Mouse (Mus musculus) neural tube, embryonic 13.5 days (tissue): ENCODE data around the gene Zfp653. TPM values are rescaled to one million over a fixed set of nuclear protein-coding genes. Genes with fewer than 3 reads are reported as not detected.
A peak's percentile ranks its signal among the peaks of the same experiment; 100 is the strongest.

ENCODE experiments used
- ATAC-seq: fragments of 200-750 bp; cut with Nextera tagmentation; 2 replicates; pipeline ENCODE4 v1.8.0; 2017; ENCODE audit warnings: low read depth, mild to moderate bottlenecking, moderate TSS enrichment, moderate library complexity
- H3K27ac ChIP-seq: fragments of 300-500 bp; sonication (generic); replicated peaks from 2 replicates; pipeline ENCODE4 v1.5.1; 2015; ENCODE audit warnings: moderate library complexity, mild to moderate bottlenecking, inconsistent platforms
- H3K27me3 ChIP-seq: fragments of 300-500 bp; sonication (generic); 2 replicates; pipeline ENCODE4 v1.6.1; 2015; ENCODE audit warnings: mild to moderate bottlenecking, inconsistent platforms
- H3K36me3 ChIP-seq: fragments of 300-500 bp; sonication (generic); 2 replicates; pipeline ENCODE4 v1.6.1; 2015; ENCODE audit warnings: mild to moderate bottlenecking, inconsistent platforms
- H3K4me1 ChIP-seq: fragments of 300-500 bp; sonication (generic); replicated peaks from 2 replicates; pipeline ENCODE4 v1.6.1; 2015; ENCODE audit warnings: inconsistent platforms
- H3K4me2 ChIP-seq: fragments of 300-500 bp; sonication (generic); 2 replicates; pipeline ENCODE4 v1.6.1; 2015; ENCODE audit warnings: inconsistent platforms, mild to moderate bottlenecking, moderate library complexity
- H3K4me3 ChIP-seq: fragments of 300-500 bp; sonication (generic); 2 replicates; pipeline ENCODE4 v1.5.1; 2015; ENCODE audit warnings: mild to moderate bottlenecking, inconsistent platforms
- H3K9ac ChIP-seq: fragments of 300-500 bp; sonication (generic); 2 replicates; pipeline ENCODE4 v1.6.1; 2015; ENCODE audit warnings: moderate library complexity, mild to moderate bottlenecking, inconsistent platforms
- H3K9me3 ChIP-seq: fragments of 300-500 bp; sonication (generic); 2 replicates; pipeline ENCODE4 v1.6.1; 2016; ENCODE audit warnings: inconsistent platforms
- WGBS: fragments of 180-500 bp; shearing (Covaris S2); methylation state at CpG from one replicate; pipeline ENCODE4 v1.1.7; 2015; 5-methylcytosine and 5-hydroxymethylcytosine counted together
- polyA plus RNA-seq: library from polyadenylated mRNA; unstranded; fragments of >200 nt; fragmentation: Nextera tagmentation; extraction: Ambion mirVana; gene quantifications from 2 replicates; pipeline ENCODE4 v1.2.1, GENCODE M21; 2015

Zfp653 gene
- polyA plus RNA-seq = 16.5 and 16.6 TPM in 2 replicates

DNA sequence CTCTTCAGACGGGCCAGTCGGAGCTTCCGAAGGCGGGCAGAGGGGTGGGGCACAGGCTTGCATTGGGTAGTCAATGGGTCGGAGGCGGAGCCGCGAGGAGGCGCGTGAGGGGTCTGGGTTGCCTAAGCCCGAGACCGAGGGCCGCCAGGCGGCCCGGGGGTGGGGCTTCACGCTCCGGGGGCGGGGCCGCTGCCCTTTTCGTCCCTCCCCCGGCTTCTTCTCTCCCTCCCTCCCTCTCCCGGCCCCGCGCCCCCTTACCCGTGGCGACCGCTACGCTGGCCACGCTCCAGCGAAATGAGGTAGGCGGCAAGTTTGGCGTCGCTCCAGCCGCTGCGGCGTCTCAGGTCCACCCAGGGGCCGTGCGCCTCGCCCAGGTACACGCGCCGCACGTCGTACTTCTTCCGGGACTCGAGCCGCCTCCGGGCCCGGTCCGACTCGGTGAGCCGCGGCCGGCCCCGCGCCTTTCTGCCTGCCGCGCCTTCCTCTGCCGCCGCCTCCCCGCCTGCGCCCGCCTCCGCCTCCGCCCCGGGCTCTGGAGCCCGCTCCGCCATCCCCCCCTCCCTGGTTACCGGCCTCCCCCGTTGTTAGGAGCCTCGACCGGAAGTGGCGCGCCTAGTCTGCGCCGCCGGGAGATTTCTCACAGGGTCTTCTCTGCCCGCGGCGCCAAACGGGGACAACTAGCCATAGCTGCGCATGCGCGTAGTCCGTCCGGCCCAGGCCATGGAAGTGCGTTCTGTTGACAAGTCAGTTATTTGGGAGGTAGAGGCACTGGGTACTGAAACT, at the start of gene Zfp653, which contains the start of gene Gm49318:
Zfp653 (minus strand) TSS at position 586 of the 783 bp plus-strand sequence.
Gm49318 (minus strand) TSS at position 469 of the 783 bp plus-strand sequence.
- no peaks in the 10 kb centered on the region for H3K27me3 ChIP-seq
- H3K36me3 ChIP-seq = peaks cover 56% of the 10 kb centered on the region

DNA sequence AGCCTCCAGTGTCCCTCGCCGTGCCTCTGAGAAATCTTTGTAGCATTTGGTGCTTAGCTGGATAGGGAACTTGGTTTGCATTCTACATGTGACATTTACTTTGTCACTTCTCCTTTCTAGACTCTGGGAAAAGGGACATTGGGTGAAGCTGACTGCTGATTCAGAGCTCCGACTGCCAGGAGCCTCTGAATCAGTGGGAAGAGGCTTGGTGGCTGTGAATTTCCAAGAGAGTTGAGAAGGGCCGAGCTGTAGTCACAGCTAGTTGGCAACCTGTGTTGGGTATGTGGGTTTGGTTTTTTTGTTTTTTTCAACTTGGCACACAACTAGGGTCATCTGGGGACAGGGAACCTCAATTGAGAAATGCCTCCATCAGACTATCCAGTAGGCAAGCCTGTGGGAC, 48.4 kb upstream of the Zfp653 start:
- Histone ChIP-seq H3K27ac (no peak overlapping the region), H3K4me3 (no peak overlapping the region), H3K4me1 (peaks cover 19% of the 10 kb centered on the region), H3K27me3 (peaks cover 17% of the 10 kb centered on the region), H3K36me3 (no peaks in the 10 kb centered on the region), H3K4me2 (no peak overlapping the region), H3K9me3 (no peaks in the 10 kb centered on the region), H3K9ac (no peak overlapping the region)
- WGBS = 88% methylated on average over 4 of the region's 4 CpGs
- ATAC-seq = no peak

More for the DNA sequence above, at the start of gene Zfp653, which contains the start of gene Gm49318:
- H3K4me3 ChIP-seq = peak within 1 kb of the TSS; percentile 73
- under 1% methylated on average over 70 of the region's 87 CpGs for WGBS
- peak within 1 kb of the TSS; percentile 83 for H3K9ac ChIP-seq
- H3K27ac ChIP-seq = peak within 1 kb of the TSS; percentile 97
- peaks cover 19% of the 10 kb centered on the region for H3K4me1 ChIP-seq
- H3K9me3 ChIP-seq = no peaks in the 10 kb centered on the region
- H3K4me2 ChIP-seq = peak within 1 kb of the TSS; percentile 59
- ATAC-seq = peak; percentile 98

DNA sequence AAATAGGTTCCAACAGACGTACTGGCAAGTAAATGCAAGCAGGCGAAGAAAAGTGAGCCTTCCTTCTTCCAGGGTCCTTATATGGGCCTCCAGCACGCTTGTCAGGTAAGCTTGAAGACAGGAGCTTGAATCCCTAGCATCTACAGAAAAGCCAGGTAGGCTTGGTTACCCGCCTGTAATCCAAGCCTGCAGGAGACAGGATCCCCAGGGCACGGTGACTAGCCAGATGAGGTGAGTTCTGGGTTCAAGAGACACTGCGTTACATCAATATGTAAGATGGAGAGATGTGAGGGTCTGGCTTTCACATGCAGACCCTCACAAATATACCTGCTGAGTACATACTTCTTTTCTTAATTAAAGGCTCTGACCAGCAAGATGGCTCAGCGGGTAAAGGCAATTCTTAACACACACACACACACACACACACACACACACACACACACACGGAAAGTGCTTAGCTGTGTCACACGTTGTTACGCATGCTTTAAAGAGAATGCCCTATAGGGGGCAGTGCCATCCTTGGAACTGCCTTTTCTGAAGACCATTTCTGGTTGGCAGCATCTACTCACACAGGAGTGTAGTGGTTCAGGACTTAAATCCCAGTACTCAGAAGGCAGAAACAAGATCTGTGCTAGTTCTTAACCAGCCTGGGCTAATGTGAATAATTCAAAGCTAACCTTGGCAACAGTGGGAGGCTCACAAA, 46.7 kb upstream of the Zfp653 start:
- Histone ChIP-seq H3K4me1 (peaks cover 19% of the 10 kb centered on the region), H3K9ac (peak overlapping the region; percentile 76)
- WGBS = 47% methylated on average over 10 of the region's 10 CpGs

DNA sequence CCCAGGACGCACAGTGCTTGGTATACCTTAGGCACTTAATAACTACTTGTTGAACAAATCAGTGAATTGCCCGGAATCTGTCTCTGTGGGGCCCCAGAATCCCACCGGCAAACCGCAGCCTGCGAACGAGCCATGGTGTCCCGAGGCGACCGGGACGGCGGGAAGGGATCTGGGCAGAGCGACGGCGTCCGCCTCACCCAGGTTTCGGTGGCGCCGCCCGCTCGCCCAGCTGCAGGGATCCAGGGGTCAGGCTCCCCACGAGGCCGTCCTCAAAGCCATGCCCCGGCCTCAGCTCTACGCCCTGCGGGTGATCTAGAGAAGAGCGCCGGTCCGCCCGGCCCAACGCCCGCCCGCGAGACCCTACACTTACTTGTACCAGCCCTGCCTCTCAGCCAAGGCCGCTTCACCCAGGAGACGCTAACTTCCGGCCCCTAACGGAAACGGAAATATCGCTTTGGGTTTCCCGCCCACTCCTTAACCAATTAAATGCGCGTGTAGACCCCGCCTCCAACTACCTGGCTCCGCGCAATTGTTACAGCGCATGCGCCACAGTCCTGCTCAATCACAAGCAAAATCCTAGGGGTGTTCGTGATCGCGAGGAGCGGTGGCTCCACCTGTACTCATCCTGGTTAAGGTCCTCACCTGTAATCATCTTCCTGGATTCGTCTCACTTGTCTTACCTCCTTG, 45.7 kb upstream of the Zfp653 start, which contains the start of gene Elof1:
Elof1 (minus strand) TSS at position 433 of the 687 bp plus-strand sequence.
- 1% methylated on average over 52 of the region's 52 CpGs for WGBS
- Histone ChIP-seq H3K4me1 (peaks cover 19% of the 10 kb centered on the region), H3K27ac (peak within 1 kb of the TSS; percentile 71), H3K4me2 (peak within 1 kb of the TSS; percentile 85), H3K36me3 (peaks cover 24% of the 10 kb centered on the region), H3K9me3 (no peaks in the 10 kb centered on the region), H3K4me3 (peak within 1 kb of the TSS; percentile 75), H3K27me3 (peaks cover 6% of the 10 kb centered on the region; the same call in 1 of the 2 replicates), H3K9ac (peak within 1 kb of the TSS; percentile 84)
- ATAC-seq = peak; percentile 96

More for the DNA sequence above, 46.7 kb upstream of the Zfp653 start:
- peak overlapping the region; percentile 75 for H3K4me3 ChIP-seq
- ATAC-seq = no peak
- H3K9me3 ChIP-seq = no peaks in the 10 kb centered on the region
- H3K27ac ChIP-seq = no peak overlapping the region
- peaks cover 16% of the 10 kb centered on the region for H3K27me3 ChIP-seq
- peaks cover 13% of the 10 kb centered on the region for H3K36me3 ChIP-seq
- H3K4me2 ChIP-seq = peak overlapping the region; percentile 85

DNA sequence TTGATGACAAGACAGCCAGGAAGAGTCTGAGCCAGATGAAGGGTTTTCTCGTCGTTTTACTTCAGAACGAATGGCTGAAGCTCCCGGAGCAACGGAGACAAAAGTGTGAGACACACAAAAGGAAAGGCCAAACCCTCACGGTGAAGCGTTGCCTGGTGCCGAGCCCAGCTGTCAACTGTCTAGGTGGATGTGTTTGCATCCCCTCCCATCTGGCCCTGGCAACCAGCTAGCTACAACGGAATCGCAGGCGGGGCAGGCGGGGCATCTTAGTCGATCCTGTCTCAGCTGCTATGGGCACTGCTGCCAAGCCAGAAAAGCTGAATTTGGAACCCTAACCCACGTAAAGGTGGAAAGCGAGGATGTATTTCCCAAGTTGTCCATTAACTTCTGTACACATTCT, 44.9 kb upstream of the Zfp653 start:
- Histone ChIP-seq H3K4me2 (peak overlapping the region; percentile 85), H3K27me3 (peaks cover 5% of the 10 kb centered on the region; the same call in 1 of the 2 replicates), H3K27ac (peak overlapping the region; percentile 71), H3K9me3 (no peaks in the 10 kb centered on the region), H3K4me3 (peak overlapping the region; percentile 75), H3K4me1 (peaks cover 19% of the 10 kb centered on the region), H3K36me3 (peaks cover 32% of the 10 kb centered on the region), H3K9ac (peak overlapping the region; percentile 84)
- no peak for ATAC-seq
- 13% methylated on average over 15 of the region's 15 CpGs for WGBS

DNA sequence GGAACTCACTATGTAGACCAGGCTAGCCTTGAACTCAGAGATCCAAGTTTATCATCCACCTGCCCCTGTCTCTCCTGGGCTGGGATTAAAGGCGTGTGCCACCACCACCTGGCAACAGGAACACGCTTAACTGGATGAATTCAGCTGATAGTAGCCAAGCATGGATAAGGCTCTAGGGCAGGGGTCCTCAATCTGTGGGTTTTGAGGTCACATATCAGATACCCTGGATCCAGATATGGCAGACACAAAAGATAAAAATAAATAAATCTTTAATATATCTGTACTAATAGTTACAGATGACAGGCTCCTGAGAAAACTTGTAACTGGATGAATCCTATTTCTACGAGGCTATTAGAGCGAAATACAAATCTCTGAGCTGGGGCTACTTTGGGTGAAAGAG, 44.5 kb upstream of the Zfp653 start:
- Histone ChIP-seq H3K27me3 (peaks cover 5% of the 10 kb centered on the region; the same call in 1 of the 2 replicates), H3K9ac (peak overlapping the region; percentile 84), H3K27ac (peak overlapping the region; percentile 5; the same call in 1 of the 2 replicates), H3K4me2 (peak overlapping the region; percentile 85), H3K4me3 (peak overlapping the region; percentile 75), H3K4me1 (peaks cover 19% of the 10 kb centered on the region), H3K9me3 (no peaks in the 10 kb centered on the region), H3K36me3 (peaks cover 34% of the 10 kb centered on the region)
- ATAC-seq = no peak
- 92% methylated on average over 4 of the region's 4 CpGs for WGBS

DNA sequence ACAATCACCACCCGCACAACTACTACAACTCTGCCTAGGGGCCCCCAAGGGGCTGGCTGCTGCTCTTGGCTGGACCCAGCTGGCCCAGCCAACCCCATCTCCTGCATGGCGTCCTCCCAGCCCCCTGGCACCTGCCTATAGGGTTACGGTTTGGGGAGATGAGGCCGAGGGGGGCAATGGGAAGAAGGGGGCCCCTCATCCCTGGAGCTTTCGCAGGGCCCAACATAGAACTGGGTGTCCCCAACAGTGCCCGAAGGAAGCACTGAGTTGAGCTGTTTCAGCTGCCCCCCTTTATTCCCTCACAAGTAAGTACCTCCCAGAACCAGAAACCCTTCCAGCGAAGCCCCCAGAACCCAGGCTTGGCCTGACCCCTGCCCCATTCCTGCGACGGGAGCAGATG, 37.0 kb upstream of the Zfp653 start:
- no peaks in the 10 kb centered on the region for H3K9me3 ChIP-seq
- no peaks in the 10 kb centered on the region for H3K27me3 ChIP-seq
- no peak overlapping the region for H3K4me3 ChIP-seq
- H3K4me1 ChIP-seq = no peaks in the 10 kb centered on the region
- H3K36me3 ChIP-seq = peaks cover 33% of the 10 kb centered on the region
- H3K27ac ChIP-seq = no peak overlapping the region
- ATAC-seq = no peak
- no peak overlapping the region for H3K4me2 ChIP-seq
- WGBS = 87% methylated on average over 9 of the region's 9 CpGs
- no peak overlapping the region for H3K9ac ChIP-seq

DNA sequence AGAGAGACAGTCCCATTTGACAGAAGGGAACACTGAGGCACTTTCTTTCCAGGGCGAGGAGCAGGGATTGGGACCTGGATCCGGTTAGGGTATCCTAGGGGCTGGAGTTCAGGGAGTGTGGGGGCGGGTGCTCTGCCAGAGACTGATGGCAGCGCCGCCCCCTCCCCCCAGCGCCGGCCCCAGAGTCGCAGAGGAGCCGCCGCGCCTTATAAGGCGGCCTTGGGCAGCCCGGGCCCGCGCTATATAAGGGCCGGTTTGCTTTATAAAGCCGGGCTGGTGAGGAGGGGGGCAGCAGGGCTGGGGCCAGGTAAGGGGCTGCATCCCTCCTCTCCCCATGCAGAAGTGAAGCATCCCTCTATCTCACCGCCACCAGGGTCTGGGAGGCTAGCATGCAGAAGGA, 28.7 kb upstream of the Zfp653 start:
- peaks cover 6% of the 10 kb centered on the region for H3K4me1 ChIP-seq
- no peaks in the 10 kb centered on the region for H3K36me3 ChIP-seq
- WGBS = 3% methylated on average over 18 of the region's 18 CpGs
- H3K27me3 ChIP-seq = peaks cover 48% of the 10 kb centered on the region
- H3K4me2 ChIP-seq = no peak overlapping the region
- no peaks in the 10 kb centered on the region for H3K9me3 ChIP-seq
- no peak overlapping the region for H3K9ac ChIP-seq
- no peak overlapping the region for H3K27ac ChIP-seq
- no peak overlapping the region for H3K4me3 ChIP-seq
- ATAC-seq = no peak

DNA sequence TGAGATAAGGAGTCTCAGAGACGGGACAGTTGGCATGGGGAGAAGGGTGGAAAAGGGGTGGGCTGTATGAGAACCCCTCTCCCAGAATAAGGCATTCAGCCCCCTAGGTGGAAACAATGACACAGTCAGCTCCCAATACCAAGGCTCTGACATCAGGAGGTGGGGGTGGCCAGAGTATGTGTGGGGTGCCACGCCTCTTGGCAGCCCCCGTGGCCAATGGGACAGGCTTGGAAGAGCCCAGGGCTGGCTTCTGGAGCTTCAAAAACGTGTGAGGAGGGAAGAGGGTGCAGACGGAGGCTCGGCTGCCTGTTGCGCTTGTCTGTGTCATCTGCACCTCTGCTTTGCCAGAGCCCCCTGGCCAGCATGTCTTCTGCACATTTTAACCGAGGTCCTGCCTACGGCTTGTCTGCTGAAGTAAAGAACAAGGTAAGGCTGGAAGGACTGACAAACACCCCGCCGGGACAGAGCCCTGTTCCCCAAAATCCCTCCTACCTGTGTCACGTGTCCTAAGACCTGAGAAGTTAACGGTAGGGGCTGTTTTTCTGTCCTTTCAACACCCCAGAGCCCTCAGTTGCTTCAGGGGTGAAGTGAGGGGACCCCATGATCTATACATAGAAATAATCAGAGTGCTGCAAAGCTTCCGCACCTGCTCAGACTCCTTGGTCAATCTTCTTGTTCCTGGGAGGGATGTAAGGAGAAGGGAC, 28.0 kb upstream of the Zfp653 start, which contains the start of gene Cnn1:
Cnn1 (plus strand) TSS at position 224 of the 704 bp plus-strand sequence.
- ATAC-seq = no peak
- no peaks in the 10 kb centered on the region for H3K36me3 ChIP-seq
- H3K9me3 ChIP-seq = no peaks in the 10 kb centered on the region
- H3K4me2 ChIP-seq = no peak within 1 kb of the TSS
- H3K27me3 ChIP-seq = peaks cover 52% of the 10 kb centered on the region
- 0 out of 2 replicates have a peak within 1 kb of the TSS, but pooled peaks have one; percentile 2 for H3K9ac ChIP-seq
- no peak within 1 kb of the TSS for H3K27ac ChIP-seq
- H3K4me3 ChIP-seq = no peak within 1 kb of the TSS
- peaks cover 6% of the 10 kb centered on the region for H3K4me1 ChIP-seq
- WGBS = 11% methylated on average over 14 of the region's 14 CpGs

DNA sequence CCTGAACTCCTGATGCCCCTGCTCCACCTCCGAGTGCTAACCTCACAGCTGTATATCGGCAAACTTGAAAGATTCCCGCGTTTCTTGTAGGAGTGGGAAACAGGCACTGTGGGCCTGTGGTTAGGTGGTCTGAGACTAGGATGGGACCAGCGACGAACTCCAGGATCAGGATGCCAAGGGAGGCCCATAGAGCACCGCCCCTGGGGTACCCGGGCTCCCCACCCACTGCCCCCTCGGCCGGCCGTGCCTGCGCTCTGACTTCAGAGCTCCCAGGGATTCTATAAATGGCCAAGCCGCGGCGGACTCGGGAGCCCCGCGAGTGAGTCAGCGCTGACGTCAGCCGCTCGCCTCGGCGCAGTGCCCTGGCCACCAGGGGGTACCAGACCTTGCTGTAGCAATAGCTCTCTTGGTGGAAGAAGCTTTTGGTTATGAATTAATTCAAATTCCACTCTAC, 24.7 kb upstream of the Zfp653 start:
- peak; percentile 59 for ATAC-seq
- H3K4me2 ChIP-seq = peak overlapping the region; percentile 64
- 2% methylated on average over 24 of the region's 24 CpGs for WGBS
- no peaks in the 10 kb centered on the region for H3K36me3 ChIP-seq
- H3K4me3 ChIP-seq = peak overlapping the region; percentile 36
- peak overlapping the region; percentile 70 for H3K9ac ChIP-seq
- H3K9me3 ChIP-seq = no peaks in the 10 kb centered on the region
- peaks cover 45% of the 10 kb centered on the region for H3K27me3 ChIP-seq
- H3K27ac ChIP-seq = no peak overlapping the region
- H3K4me1 ChIP-seq = peaks cover 6% of the 10 kb centered on the region

DNA sequence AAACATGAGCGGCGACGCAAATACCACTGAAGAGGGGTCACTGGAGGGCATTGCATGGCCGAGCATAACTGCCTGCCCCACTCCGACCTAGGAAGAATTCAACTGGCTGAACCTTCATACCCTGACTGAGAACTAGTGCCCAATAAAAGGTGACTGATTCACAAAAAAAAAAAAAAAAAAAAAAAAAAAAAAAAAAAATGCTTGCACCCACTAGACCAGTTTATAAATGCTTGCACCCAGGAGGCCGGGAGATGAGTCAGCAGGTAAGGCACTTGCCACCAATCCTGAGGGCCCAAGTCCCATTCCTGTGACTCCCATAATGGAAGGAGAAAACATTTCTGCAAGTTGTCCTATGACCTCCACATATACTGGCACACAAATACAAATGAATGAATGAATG, 21.6 kb upstream of the Zfp653 start:
- no peak for ATAC-seq
- Histone ChIP-seq H3K4me1 (peaks cover 6% of the 10 kb centered on the region), H3K27me3 (peaks cover 14% of the 10 kb centered on the region), H3K27ac (no peak overlapping the region), H3K4me2 (no peak overlapping the region), H3K36me3 (no peaks in the 10 kb centered on the region), H3K4me3 (no peak overlapping the region), H3K9me3 (no peaks in the 10 kb centered on the region), H3K9ac (no peak overlapping the region)
- WGBS = 86% methylated on average over 6 of the region's 6 CpGs
